Mouse (Mus musculus): ENCODE measurements at regions not wholly inside any gene's neighbourhood (a gene's known extent, or its start where the extent isn't known, plus 50 kb on each side); places are given as distances from the start of the nearest gene placed in this dataset.

DNA sequence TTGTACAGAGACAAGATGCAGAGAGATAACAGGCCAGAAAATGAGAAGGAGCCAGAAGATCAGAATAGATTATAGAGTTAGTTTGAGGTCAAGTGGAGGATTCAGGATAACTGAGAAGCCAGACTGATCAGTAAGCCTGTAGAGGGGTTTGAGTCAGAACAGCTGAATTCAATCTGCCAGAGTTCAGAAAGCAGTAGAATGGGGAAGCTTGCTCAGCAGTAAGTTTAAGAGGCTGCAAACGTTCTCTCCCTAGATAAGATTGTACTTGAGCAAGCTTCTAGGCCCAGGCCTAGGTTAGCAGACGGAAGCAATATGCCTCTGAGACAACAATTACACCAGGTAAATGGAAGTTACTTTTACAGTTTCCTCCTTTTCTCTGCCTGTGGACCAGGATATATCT is 94.1 kb upstream of the Sema3e start:
- TF ChIP-seq CTCF (IDR thresholded peaks at IDR 0.05; ENCODE audit: low read depth, low read length): no peak
- no peak for TF ChIP-seq POLR2A (IDR thresholded peaks at IDR 0.05; ENCODE audit: extremely low read depth, insufficient read depth, low read length)

All from liver, adult 2 months (tissue).